Mouse (Mus musculus) ES-CJ7 (cell line): ENCODE data around the gene Mettl7a3.
A peak's percentile ranks its signal among the peaks of the same experiment; 100 is the strongest.
"Not testable (repeated sequence)": the region's sequence is repeated elsewhere in the genome, so short reads cannot be mapped to it uniquely, and the experiment has no call there.

Source experiments
- DNase-seq: peaks from one replicate; pipeline ENCODE4 v3.0.0; 2011; ENCODE audit warnings: low read depth, low spot score

The Mettl7a3 gene

GRCm38 (mm10) chr15:100334629-100335028, at the start of gene Mettl7a3:
Gene Mettl7a3, plus strand, starts transcription at chr15:100334929.
- no peak for DNase-seq

GRCm38 (mm10) chr15:100288980-100289379, 45.7 kb upstream of the Mettl7a3 start:
- DNase-seq = no peak

- DNase-seq = no peak
These were observed 43.9 kb upstream of the Mettl7a3 start for GRCm38 (mm10) chr15:100290858-100291257.

GRCm38 (mm10) chr15:100292326-100292725, 42.4 kb upstream of the Mettl7a3 start:
- peak; percentile 66 for DNase-seq

- peak; percentile 27 for DNase-seq
These were observed 36.9 kb upstream of the Mettl7a3 start for GRCm38 (mm10) chr15:100297856-100298255.

GRCm38 (mm10) chr15:100300499-100300898, 34.2 kb upstream of the Mettl7a3 start:
- DNase-seq = no peak

GRCm38 (mm10) chr15:100301556-100301955, 33.2 kb upstream of the Mettl7a3 start:
- DNase-seq = no peak

GRCm38 (mm10) chr15:100303428-100304018, 31.2 kb upstream of the Mettl7a3 start:
- no peak for DNase-seq

GRCm38 (mm10) chr15:100304019-100304991, 30.4 kb upstream of the Mettl7a3 start, which contains the start of gene Mettl7a1:
Gene Mettl7a1, plus strand, starts transcription at chr15:100304140.
- peak; percentile 67 for DNase-seq

- no peak for DNase-seq
These were observed 28.5 kb upstream of the Mettl7a3 start for GRCm38 (mm10) chr15:100306201-100306600.

- peak; percentile 82 for DNase-seq
These were observed 27.2 kb upstream of the Mettl7a3 start for GRCm38 (mm10) chr15:100307438-100308096.

- no peak for DNase-seq
These were observed 22.4 kb upstream of the Mettl7a3 start for GRCm38 (mm10) chr15:100312346-100312745.

- DNase-seq = peak; percentile 58
These were observed 20.1 kb upstream of the Mettl7a3 start for GRCm38 (mm10) chr15:100314448-100315145.

GRCm38 (mm10) chr15:100318014-100318671, 16.6 kb upstream of the Mettl7a3 start:
- DNase-seq = not testable (repeated sequence)

GRCm38 (mm10) chr15:100319884-100320283, 14.8 kb upstream of the Mettl7a3 start:
- no peak for DNase-seq

- DNase-seq = no peak
These were observed 14.3 kb upstream of the Mettl7a3 start for GRCm38 (mm10) chr15:100320295-100320905.

- DNase-seq = peak; percentile 63
These were observed 13.6 kb upstream of the Mettl7a3 start for GRCm38 (mm10) chr15:100321134-100321533.

- DNase-seq = peak; percentile 69
These were observed 10.6 kb upstream of the Mettl7a3 start for GRCm38 (mm10) chr15:100324021-100324591.

- DNase-seq = no peak
These were observed 9.5 kb upstream of the Mettl7a3 start for GRCm38 (mm10) chr15:100325235-100325634.

- DNase-seq = peak; percentile 51
These were observed 6.6 kb upstream of the Mettl7a3 start for GRCm38 (mm10) chr15:100328089-100328488.
